Mouse (Mus musculus) gastrocnemius, postnatal 10 days (tissue): Measurements from ENCODE around the gene Taf10. TPM values are rescaled to one million over a fixed set of nuclear protein-coding genes. Genes with fewer than 3 reads are reported as not detected.

Experiments used
- DNase-seq: peaks from one replicate; pipeline ENCODE4 v3.0.0; 2021; ENCODE audit warnings: mixed read lengths
- long read RNA-seq, 2 experiments: library from polyadenylated mRNA; stranded (forward); transcript quantifications; one replicate each; pipeline ENCODE4 v2.0.0; 2021
- total RNA-seq, 2 experiments: library from RNA; stranded (reverse); gene quantifications; 2 replicates each; pipeline ENCODE4 v1.2.3; 2021

The Taf10 gene
- total RNA-seq: 10 to 100 TPM; 79.2 to 81.7 TPM
- long read RNA-seq, experiment 1, full-length matches to known transcripts: 40 of 65 reads
- long read RNA-seq, experiment 1, partial matches to known transcripts: 2 of 65 reads
- long read RNA-seq, experiment 1, other reads (novel, unspliced or antisense): 23 of 65 reads
- long read RNA-seq, experiment 2, full-length matches to known transcripts: 35 of 46 reads
- long read RNA-seq, experiment 2, partial matches to known transcripts: 0 of 46 reads
- long read RNA-seq, experiment 2, other reads (novel, unspliced or antisense): 11 of 46 reads

DNA sequence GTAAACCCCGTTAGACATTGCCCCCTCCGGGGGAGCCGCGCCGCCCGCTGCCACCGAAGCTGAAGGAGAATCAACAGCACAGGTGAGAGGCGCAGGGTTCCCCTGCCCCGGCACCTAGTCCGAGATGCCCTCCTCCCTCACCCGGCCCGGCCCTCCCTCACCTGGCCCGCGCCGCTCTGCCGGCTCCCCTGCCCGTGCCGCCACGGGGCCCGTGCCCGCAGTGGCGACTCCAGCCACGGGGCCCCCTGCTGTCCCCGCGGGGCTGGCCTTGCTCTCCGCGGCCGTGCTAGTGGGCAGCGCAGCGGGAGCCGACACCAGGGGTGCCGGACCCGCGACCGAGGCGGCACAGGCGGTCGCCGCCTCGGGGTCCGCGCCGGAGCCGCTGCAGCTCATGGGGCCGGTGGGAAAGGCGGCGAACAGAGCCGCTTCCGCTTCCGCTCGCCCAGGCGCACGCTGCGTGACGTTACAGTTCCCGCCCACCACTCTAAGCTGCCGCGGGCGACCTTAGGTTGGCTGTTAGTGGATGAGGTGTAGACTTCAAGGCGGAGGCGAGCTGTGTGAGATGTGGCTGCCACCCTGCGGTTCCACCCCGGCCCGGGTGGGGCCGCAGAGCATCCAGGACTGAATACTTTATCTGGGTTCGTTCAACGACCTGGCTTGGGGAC is at the start of gene Taf10:
TSS of gene Taf10 (minus strand) at position 436 of the 665 bp plus-strand sequence.
- peak; percentile 79 for DNase-seq

DNA sequence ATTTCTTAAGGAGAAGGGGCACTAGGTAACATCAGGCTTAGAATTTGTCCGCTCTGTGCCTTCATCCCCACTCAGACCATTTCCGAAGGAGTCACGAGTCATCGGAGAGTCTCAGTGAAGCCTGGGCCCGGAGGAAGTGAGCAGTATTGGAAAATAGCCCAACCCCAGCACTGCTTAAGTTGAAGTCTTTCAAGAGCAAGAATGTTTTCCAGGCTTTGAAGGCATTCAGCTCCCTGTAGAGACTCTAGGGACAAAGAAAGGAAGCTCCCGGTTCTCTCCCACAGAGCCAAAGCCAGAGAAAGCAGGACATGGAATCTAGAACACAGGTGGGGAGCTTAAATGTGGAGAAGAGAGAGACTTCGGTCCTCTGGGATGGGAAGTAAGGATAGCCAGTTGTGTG is 49.5 kb upstream of the Taf10 start:
- DNase-seq: no peak

DNA sequence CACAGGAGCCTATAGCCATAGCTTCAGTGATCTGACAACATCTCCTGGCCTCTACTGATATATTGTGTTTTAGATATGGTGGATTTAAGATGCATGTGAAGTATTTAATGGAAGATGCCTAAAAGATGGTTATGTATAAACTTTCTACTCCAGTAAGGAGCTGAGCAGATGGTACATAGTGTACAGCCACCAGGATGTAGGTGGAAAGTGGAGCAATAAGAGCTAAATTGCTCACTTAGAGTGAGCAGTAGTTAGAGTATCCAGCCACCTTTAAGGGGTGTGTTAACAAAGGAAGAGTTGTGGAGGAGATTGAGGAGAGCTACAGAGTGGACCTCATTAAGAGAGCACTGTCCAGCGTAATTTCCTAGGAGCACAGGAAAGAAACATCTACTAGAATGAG is 47.0 kb upstream of the Taf10 start:
- DNase-seq: no peak

DNA sequence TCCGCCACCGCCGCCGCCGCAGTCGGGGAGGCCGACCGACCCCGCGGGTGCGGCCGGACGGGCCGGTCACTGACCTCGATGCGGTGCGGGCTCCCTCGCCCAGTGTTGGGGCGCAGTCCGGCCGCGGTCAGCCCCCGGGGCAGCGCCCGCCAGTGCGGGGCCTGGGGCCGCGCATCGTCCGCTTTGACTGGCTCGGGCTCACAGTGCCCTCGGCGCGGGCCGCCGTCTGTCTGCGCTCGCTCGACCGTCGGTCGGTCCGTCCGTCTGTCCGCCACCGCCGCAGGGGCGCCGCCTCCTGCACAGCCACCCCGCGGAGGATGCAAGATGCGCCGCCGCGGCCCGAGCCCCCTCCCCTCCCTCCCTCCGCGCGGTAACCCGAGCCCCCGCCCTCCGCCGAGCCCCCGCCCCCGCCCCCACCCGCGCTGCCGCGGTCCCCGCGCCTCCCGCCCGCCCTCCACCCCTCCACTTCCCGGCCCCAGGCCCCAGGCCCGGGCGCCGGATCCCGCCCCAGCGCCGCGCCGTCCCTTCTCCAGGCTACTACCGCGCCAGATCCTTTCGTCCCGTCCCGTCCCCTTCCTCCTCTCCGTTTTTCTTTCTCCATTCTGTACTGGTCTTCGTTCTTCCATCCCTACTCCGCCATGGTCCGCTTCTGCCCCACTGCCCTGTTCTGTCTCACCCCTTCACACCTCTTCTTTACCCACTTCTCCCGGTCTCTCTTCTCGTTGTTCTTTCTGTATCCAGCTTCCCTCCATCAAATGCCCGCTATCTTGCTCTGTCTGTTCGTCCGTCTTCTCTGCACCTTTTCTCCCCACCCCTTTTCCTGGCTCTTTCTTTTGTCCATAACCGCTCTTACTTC is 43.4 kb upstream of the Taf10 start, which contains the start of gene Dchs1:
TSS of gene Dchs1 (minus strand) at position 370 of the 856 bp plus-strand sequence.
- peak; percentile 44 for DNase-seq

DNA sequence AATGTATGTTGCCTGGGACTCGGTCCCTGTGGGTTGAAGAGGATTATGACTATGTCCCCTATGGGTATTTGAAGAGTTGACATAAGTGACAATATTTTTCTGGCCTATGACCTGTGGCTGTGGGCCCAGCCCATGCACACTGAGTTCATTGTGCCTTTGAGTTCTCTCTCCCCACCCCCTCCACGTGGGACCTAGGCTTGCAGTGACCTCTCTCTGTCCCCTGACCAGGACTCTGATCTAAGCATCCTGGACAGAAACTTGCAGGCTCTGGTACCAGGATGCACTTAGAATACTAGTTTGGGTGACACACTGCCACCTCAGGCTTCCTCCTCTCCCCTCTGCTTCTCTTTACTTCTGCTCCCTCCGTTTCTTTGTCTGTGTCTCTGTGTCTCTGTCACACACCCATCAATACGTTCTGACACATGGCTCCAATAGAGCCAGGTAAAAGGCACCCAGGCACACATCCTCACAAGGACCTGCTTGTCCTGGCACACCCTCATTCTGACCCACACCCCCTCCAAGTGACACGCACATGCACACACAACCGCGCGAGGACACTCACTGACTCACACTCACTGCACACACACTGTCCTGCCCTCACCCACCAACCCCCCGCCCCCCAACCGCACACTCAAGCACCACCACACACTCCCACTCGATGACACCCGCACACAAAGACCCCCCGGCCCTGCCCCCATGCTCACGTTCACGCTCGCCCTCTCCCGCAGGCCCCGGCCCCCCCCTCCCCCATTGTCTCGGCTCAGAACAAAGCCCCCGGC is 42.5 kb upstream of the Taf10 start:
- DNase-seq: no peak

DNA sequence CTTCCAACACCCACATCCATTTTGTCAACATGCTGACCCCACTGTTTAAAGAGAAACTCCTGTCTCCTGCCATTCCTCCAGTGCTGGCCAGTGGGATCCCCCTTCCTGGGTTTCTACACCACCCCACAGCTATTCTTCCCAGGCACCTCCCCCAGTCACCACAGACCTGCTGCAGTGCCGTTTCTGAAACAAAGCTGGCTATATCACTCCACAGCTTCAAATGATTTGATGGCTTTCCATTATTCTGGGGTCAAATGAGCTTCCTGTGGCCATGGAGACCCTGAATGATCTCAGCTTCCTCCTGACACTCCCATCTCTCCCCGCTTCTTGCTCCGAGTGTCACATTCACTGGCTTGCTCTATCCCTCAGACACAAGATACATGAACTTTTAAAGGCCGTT is 40.4 kb upstream of the Taf10 start:
- no peak for DNase-seq

DNA sequence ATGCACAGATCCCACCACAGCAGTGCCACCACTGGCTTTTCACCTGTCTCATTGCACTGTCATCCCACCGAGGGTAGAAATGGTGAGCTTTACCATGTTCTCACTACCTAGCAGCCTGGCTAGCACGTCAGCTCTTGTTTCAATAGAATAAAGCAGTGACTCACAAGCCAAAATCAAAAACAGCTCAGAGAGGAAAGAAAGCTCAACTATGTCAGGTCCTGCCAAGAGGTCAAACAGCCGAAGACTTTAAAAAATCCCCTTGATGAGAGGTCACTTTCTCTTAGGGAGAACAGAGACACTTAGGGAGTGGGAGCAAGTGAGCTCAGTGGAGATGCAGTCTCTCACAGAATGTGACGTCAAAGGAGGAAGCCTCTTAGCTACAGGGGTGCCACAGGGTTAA is 39.7 kb upstream of the Taf10 start:
- no peak for DNase-seq

DNA sequence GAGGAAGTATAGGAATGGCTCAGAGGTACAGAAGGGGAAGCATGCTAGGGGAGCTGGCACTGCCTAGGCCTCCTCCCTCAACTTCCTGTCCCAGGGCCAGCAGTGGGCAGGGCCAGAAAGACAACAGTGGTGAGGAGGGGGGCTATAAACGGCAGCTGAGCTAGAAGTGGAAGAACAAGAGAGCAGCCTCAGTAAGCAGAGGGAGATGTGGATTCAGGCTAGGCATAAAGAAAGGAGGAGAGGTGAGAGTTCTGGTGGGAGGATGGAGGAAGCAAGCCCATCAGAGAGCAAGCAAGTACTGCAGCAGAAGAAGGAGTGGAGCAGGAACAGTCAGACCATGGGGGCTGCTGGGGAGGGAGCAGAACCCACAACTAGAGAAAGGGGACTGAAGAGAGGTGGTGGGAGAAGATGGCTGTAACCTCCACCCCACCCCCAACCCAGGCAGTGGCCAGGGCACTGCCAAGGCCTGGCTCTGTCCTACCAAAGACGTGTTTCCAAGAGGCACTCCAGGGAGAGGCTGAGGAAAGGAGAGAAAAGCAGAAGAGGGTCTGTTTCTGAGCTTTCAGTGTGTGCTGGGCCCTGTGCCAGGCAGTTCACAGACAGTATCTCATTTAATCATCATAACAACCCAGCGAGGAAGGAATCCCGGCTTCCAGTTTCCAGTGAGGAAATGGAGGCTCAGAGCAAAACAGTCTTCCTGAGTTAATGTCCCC is 34.5 kb upstream of the Taf10 start:
- DNase-seq: no peak

DNA sequence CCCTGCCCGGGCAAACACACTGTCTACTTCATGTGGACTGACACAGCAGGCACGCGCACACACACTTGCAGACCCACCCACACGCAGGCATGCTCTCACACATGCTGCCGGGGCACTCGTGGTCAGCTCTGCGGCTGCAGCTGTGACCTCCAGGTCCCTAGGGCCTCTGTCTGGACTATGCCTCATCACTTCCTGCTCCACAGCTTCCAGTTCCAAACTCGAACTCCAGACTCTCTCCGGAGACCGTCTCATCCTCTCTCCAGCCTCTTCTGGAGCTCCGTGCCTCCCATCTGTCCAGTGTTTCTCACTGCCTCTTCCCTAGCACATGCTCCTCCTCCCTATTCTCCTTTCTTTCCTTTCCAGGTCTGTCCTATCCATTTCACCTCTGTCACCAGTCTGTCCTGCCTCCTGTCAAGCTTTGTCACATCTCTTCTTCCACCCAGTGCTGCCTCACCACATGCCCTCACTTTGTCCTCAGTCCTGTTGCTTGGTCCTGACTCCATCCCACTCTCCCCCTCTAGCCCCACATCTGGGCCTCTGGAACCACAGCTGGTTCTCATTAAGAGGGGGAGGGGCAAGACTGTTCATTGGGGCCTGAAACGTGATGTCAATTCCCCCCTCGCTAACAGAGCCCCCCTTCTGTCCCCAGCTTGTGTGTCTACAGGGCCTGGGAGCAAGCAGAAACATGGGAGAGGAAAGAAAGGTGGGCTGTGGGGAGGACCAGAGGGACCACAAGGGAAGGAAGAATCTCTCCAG is 33.8 kb upstream of the Taf10 start:
- DNase-seq: peak; percentile 62

DNA sequence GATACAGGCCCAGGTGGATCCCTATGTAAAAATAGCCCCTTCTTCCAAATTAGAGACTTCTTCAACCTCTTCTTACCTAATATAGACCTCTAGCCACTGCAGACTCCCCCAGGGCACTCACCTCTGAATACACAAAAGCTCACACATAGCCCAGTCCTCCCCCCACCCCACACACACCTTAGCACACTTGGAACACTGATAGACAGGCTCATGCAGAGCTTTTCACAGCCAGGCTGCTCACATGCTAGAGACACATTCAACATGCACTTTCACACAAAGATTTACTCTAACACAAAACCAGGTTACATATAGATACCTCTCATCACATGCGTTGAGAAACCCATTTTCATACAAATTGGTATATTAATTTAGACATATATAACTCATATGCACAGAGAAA is 33.2 kb upstream of the Taf10 start:
- DNase-seq: no peak

DNA sequence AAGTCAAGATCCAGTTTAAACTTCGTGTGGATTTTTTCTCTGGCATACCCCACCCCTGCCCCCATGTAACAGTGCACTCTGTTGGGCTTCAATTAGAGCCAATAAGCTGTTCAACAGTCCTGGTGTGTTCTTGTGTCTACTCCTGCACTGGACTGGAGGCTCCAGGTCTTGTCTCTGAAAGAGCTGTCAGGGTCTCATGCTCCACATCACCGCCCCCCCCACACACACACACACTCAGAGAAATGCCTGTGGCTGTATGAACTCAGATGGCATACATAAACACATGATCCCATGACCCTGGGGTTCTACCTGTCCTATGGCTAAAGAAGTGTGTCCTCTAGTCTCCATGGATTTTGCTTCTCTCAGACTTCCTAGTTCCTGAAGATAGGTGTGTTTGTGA is 31.9 kb upstream of the Taf10 start:
- no peak for DNase-seq

DNA sequence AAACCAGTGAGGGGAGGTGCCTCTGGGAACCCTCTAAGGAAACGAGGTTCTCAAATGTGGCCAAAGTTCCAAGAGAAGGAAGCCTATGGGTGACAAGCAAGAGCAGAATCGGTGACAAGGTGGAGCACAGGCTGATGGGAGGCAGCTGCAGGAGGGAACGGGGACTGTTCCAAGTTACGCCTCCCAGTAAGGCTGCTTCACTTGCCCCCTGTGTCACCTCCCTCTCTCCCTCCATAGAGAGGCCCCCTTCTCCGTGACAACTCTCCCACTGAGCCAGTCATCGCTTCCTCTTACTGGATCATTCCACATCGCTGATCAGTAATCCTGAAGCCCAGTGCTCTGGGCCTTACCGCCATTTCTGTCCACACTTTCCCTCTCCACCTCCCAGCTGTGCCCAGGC is 30.5 kb upstream of the Taf10 start:
- DNase-seq: no peak

DNA sequence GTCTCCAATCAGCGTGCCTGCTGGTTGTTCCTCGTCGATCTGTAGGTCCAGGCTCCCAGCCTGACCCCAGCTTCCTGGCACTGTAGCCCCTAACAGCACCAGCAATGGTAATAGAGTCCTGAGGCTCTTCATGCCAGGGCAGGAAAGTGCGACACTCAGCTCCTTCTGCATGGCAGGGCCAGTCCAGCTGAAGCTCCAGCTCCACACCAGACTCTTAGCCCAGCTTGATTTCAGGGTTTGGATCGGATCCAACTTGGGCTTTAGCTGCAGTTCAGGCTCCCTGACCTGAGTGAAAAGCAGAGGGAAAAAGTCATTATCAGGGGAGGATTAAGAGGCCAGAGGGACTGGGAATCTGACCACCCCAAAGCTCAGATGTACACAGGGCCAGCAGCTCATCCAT is 28.9 kb upstream of the Taf10 start:
- DNase-seq: no peak

DNA sequence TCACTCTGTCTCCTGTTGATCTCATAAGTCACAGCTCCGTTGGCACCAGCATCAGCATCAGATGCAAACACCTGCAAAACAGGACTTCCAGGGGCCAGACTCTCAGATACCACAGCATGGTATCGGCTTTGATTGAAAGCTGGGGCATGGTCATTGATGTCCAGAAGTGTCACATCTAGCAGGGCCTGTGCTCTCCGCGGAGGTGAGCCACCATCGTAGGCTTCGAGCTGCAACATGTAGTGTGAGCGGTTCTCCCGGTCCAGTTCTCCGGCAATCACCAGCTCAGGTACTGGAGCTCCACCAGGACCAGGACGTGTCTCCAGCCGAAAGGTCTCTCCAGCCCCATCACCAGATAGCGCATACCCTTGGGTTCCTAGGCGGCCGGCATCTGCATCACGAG is 28.2 kb upstream of the Taf10 start:
- no peak for DNase-seq

DNA sequence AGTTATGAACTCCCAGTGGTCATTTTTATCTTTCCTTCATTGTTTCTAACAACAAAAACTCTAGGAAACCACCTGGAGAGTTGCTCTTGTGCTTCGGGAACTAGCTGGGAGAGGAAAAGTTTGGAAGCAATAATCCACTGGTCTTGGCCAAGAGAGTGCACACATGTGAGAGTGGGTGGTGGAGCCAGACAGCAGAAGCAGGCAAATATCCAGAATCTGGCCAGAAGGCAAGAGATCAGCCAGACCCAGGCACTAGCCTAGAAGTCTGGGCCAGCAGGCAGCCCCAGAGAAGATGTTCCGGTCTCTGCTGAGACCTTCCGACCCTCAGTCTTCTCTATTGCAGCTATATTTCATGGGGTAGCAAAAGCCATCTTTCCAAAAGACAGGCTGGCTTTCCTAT is 25.8 kb upstream of the Taf10 start:
- DNase-seq: no peak

DNA sequence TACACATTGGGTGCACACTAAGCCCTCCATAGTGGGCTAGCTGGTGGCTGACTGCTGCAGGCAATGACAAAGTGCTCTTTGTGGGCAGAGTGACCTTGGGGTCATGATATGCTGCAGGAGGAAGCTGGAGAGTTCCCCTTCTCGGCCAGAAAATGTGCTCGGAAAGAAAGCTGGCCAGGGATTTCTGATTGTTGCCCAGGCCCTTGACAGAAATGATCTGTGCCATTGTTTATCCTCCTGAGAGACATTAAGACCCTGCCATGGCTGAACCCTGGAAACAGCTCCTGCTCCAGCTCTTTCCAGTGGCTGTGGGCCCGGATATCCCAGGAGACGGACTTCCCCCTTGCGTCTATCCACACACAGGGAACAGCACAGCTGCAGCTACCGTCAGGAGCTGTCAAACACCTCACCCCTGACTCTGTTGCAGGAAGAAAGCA is 23.6 kb upstream of the Taf10 start:
- DNase-seq: no peak

DNA sequence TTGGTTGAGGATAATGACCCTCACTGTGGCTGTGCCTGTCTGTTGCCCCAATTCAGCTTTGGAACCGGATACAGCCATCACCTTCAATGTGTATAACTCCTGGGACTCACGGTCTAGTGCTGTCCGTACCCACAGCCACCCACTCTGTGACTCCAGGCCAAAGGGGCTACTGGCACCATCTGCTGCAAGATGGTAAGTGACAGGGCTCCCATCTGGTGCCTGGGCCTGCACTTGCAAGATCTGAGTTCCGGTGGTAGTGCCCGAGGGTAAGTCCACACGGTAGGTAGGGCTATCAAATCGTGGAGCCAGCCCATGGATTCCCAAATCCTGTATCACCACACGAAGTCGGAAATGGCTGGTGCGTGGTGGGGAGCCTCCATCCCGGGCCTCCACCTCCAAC is 20.2 kb upstream of the Taf10 start:
- no peak for DNase-seq

DNA sequence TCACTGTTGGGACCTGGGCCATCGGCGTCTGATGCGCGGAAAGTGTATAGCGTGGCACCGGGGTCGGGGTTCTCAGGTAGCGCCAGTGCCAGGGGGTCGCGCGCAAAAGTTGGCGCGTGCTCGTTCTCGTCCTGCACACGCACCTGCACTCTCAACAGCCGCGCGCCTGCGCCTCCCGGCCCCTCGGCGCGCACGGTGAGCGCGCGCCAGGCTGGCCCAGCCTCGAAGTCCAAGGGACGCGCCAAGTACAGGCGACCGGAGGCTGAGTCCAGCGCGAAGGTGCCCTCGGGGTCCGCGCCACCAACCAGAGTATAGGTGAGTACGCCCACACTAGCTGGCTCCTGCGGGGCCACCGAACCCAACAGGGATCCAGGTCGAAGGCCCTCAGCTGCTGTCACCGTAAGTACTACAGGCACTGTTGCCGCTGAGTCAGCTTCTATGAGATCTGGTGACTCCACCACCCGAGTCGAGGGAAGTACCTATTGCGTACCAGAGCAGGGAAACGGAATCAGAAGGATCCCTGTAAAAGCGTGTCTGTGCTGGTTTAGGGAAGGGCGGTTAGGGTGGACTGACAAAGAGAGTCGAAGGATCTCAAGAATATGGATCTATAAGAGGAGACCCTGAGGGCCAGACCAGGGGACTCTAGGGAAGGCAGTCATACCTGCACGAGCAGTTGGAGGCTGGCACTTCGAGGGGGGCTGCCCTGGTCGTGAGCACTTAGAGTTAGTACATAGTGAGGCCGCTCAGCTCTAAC is 18.5 kb upstream of the Taf10 start:
- no peak for DNase-seq

DNA sequence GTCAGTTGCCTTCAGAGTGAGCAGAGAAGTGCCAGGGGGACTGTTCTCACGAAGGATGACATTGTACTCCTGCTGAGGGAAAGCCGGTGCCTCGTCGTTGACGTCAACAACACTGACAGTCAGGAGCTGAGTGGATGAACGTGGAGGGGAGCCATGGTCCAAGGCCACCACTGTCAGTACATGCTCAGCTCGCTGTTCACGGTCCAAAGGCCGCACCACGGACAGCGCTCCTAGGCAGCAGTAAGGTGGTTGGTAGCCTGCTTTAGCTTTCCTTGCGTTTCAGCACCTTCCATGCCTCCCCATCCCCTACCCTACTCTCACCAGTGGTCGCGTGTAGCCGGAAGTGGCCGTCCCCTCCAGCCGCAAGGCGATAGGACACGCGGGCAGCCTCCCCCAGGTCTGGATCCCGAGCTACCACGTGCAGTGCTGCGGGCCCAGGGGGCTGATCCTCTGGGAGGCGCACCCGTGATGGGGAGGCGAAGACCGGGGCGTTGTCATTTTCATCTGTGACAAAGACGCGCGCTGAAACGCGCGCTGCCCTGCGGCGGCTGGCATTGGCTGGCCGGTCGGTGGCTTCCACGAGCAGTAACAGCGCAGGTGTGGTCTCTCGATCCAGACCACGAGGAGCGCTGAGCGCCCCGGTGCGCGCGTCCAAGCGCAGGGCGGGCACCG is 17.8 kb upstream of the Taf10 start:
- no peak for DNase-seq

DNA sequence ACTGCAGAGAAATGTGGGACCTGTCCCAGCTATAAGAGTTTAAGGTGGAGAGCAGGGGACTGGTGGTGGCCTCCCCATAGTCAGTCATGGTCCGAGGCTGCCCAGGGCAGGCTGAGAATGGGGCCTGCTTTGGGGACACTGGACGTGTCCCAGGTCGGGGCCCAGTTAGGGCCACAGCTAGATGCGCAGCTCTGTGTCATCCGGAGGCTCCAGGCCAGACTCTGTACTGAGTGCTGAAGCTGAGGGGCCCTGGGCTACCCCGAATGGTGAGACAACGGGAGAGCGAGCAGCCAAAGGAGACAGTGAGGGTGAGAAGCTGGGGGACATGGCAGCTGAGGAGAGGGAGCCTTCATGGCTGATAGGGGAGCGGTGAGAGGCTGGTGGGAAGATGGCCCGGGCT is 9.1 kb upstream of the Taf10 start:
- no peak for DNase-seq
